Mouse (Mus musculus): Measurements from ENCODE around the gene Lamc1. TPM values are rescaled to one million over a fixed set of nuclear protein-coding genes. Genes with fewer than 3 reads are reported as not detected.
"Not testable (repeated sequence)": the region's sequence is repeated elsewhere in the genome, so short reads cannot be mapped to it uniquely, and the experiment has no call there.

Lamc1 gene
- polyA plus RNA-seq, 1 experiment from 2014 or later = 62.6 TPM

GRCm38 (mm10) chr1:153308179-153308914, 24.2 kb downstream of the Lamc1 start:
- H3K9me3 ChIP-seq = no peaks in the 10 kb centered on the region
- DNase-seq (ENCODE audit: low spot score) = no peak
- peaks cover 41% of the 10 kb centered on the region for H3K4me1 ChIP-seq
- 0 out of 2 replicates have a peak, but pooled peaks cover 2% of the 10 kb centered on the region for H3K36me3 ChIP-seq
- peak overlapping the region; percentile 78 for H3K27ac ChIP-seq
- 60% methylated on average over 9 of the region's 9 CpGs for WGBS
- no peaks in the 10 kb centered on the region for H3K27me3 ChIP-seq (ENCODE audit: insufficient read depth, poor library complexity, severe bottlenecking)
- no peak overlapping the region for H3K4me3 ChIP-seq

GRCm38 (mm10) chr1:153307509-153308178, 24.9 kb downstream of the Lamc1 start:
- 63% methylated on average over 12 of the region's 12 CpGs for WGBS
- Histone ChIP-seq H3K27ac (peak overlapping the region; percentile 78), H3K27me3 (ENCODE audit: insufficient read depth, poor library complexity, severe bottlenecking) (no peaks in the 10 kb centered on the region), H3K9me3 (no peaks in the 10 kb centered on the region), H3K36me3 (no peaks in the 10 kb centered on the region), H3K4me1 (peaks cover 44% of the 10 kb centered on the region), H3K4me3 (no peak overlapping the region)
- no peak for DNase-seq (ENCODE audit: low spot score)

- not testable (repeated sequence) for H3K36me3 ChIP-seq; H3K27ac ChIP-seq; H3K9me3 ChIP-seq; H3K27me3 ChIP-seq (ENCODE audit: insufficient read depth, poor library complexity, severe bottlenecking); H3K4me3 ChIP-seq; DNase-seq (ENCODE audit: low spot score)
- peaks cover 34% of the 10 kb centered on the region for H3K4me1 ChIP-seq
- WGBS = 83% methylated on average over 9 of the region's 9 CpGs
These were observed 26.9 kb downstream of the Lamc1 start for GRCm38 (mm10) chr1:153305728-153306127.

DNA sequence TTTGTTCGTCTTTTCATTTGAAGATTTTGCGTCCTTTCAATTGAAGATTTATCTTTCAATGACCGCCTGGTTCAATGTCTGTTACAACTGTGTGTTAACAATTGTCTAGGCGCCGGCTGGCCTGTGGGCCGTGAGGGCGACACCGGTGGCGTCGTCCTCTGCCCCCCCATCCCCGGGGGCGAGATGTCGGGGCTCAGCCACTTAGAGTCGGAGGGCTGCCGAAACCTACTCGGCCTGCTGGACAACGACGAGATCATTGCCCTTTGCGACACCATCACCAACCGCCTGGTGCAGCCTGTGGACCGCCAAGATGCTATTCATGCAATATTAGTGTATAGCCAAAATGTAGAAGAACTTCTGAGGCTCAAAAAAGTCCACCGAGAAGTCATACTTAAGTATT, 27.3 kb downstream of the Lamc1 start:
- H3K27ac ChIP-seq; H3K36me3 ChIP-seq; H3K4me3 ChIP-seq; H3K9me3 ChIP-seq; H3K27me3 ChIP-seq (ENCODE audit: insufficient read depth, poor library complexity, severe bottlenecking); DNase-seq (ENCODE audit: low spot score): not testable (repeated sequence)
- H3K4me1 ChIP-seq = peaks cover 38% of the 10 kb centered on the region
- WGBS = 90% methylated on average over 22 of the region's 22 CpGs

DNA sequence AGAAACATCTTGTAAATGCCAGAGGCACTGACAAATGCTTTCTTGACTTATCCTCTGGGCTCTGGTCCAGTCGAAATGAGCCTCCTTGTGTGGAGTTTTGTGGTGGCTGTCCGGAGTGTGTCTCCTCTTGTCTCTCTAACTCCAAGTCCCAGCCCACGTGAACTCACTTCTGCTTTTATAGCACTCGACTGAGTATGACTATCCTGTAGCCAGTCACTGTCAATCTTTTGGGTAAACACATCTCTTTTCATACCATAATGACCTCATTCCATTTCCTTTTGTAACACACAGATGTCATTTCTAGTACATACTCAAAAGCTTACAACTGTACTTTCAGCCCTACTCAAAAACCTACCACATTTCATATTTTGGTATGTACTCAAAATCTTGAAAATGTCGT, 33.1 kb downstream of the Lamc1 start:
- peaks cover 32% of the 10 kb centered on the region; the same call in 1 of the 2 replicates for H3K4me1 ChIP-seq
- 74% methylated on average over 5 of the region's 5 CpGs for WGBS
- not testable (repeated sequence) for H3K4me3 ChIP-seq; DNase-seq (ENCODE audit: low spot score); H3K36me3 ChIP-seq; H3K27ac ChIP-seq; H3K27me3 ChIP-seq (ENCODE audit: insufficient read depth, poor library complexity, severe bottlenecking); H3K9me3 ChIP-seq

- DNase-seq (ENCODE audit: low spot score); H3K27ac ChIP-seq; H3K36me3 ChIP-seq; H3K27me3 ChIP-seq (ENCODE audit: insufficient read depth, poor library complexity, severe bottlenecking); H3K9me3 ChIP-seq; H3K4me3 ChIP-seq: not testable (repeated sequence)
- 86% methylated on average over 4 of the region's 4 CpGs for WGBS
- H3K4me1 ChIP-seq = peaks cover 42% of the 10 kb centered on the region
These were observed 34.7 kb downstream of the Lamc1 start for GRCm38 (mm10) chr1:153297774-153298363.

- Histone ChIP-seq H3K4me3 (no peak overlapping the region), H3K9me3 (no peaks in the 10 kb centered on the region), H3K36me3 (no peaks in the 10 kb centered on the region), H3K27ac (no peak overlapping the region), H3K4me1 (peaks cover 57% of the 10 kb centered on the region), H3K27me3 (ENCODE audit: insufficient read depth, poor library complexity, severe bottlenecking) (no peaks in the 10 kb centered on the region)
- DNase-seq (ENCODE audit: low spot score) = no peak
- 89% methylated on average over 6 of the region's 6 CpGs for WGBS
These were observed 36.6 kb downstream of the Lamc1 start for GRCm38 (mm10) chr1:153296035-153296434.

DNA sequence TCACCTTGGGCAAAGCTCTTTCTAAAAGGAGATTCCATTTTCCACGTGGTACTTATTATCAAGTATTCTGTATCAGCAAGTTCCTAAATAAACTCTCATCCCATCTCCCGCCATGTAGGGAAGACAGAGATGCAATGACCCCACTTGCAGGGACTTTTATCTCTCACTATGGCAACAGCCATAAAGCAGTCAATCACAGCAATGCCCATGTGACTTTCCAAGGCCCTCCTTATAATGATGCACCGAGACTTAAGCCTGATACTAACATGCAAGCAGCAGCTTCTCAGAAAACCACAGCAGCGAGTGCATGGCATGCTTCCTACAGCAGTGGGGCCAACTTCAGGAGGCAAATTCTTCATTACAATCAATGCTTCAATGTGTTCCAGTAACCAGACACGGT, 39.7 kb downstream of the Lamc1 start:
- H3K27ac ChIP-seq = peak overlapping the region; percentile 67
- peaks cover 57% of the 10 kb centered on the region for H3K4me1 ChIP-seq
- H3K27me3 ChIP-seq (ENCODE audit: insufficient read depth, poor library complexity, severe bottlenecking) = no peaks in the 10 kb centered on the region
- no peaks in the 10 kb centered on the region for H3K9me3 ChIP-seq
- WGBS = 37% methylated on average over 5 of the region's 5 CpGs
- no peak overlapping the region for H3K4me3 ChIP-seq
- 0 out of 2 replicates have a peak, but pooled peaks cover 4% of the 10 kb centered on the region for H3K36me3 ChIP-seq
- DNase-seq (ENCODE audit: low spot score) = peak; percentile 75

- Histone ChIP-seq H3K36me3 (0 out of 2 replicates have a peak, but pooled peaks cover 4% of the 10 kb centered on the region), H3K27ac (peak overlapping the region; percentile 67), H3K4me3 (no peak overlapping the region), H3K9me3 (no peaks in the 10 kb centered on the region), H3K4me1 (peaks cover 63% of the 10 kb centered on the region), H3K27me3 (ENCODE audit: insufficient read depth, poor library complexity, severe bottlenecking) (no peaks in the 10 kb centered on the region)
- DNase-seq (ENCODE audit: low spot score) = peak; percentile 68
- WGBS = 43% methylated on average over 6 of the region's 6 CpGs
These were observed 40.4 kb downstream of the Lamc1 start for GRCm38 (mm10) chr1:153292202-153292601.

DNA sequence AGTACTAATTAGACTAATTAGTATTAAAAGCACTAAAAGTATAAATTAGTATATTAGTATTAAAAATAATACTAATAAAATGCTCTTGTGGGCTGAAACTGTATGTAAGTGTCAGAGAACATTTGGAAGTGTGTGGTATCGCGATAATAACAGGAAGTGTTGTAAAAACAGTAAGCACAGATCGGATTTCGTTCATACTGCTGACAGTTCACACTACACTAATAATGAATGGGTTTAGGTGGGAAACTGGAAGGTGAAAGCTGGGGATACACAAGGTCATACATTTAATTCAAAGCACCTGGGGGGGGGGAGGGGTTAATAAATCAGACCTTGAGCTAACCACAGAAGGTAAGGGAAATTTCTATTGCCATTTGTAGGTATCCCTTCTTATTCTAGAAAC, 41.2 kb downstream of the Lamc1 start:
- H3K36me3 ChIP-seq = 0 out of 2 replicates have a peak, but pooled peaks cover 4% of the 10 kb centered on the region
- peak overlapping the region; percentile 42; the same call in 1 of the 2 replicates for H3K27ac ChIP-seq
- no peaks in the 10 kb centered on the region for H3K9me3 ChIP-seq
- no peak for DNase-seq (ENCODE audit: low spot score)
- H3K27me3 ChIP-seq (ENCODE audit: insufficient read depth, poor library complexity, severe bottlenecking) = no peaks in the 10 kb centered on the region
- 72% methylated on average over 4 of the region's 4 CpGs for WGBS
- peaks cover 70% of the 10 kb centered on the region for H3K4me1 ChIP-seq
- no peak overlapping the region for H3K4me3 ChIP-seq

- Histone ChIP-seq H3K36me3 (0 out of 2 replicates have a peak, but pooled peaks cover 4% of the 10 kb centered on the region), H3K4me3 (no peak overlapping the region), H3K9me3 (no peaks in the 10 kb centered on the region), H3K27me3 (ENCODE audit: insufficient read depth, poor library complexity, severe bottlenecking) (no peaks in the 10 kb centered on the region), H3K4me1 (peaks cover 60% of the 10 kb centered on the region), H3K27ac (peak overlapping the region; percentile 36; the same call in 1 of the 2 replicates)
- WGBS = 77% methylated on average over 4 of the region's 4 CpGs
- no peak for DNase-seq (ENCODE audit: low spot score)
These were observed 44.6 kb downstream of the Lamc1 start for GRCm38 (mm10) chr1:153288010-153288409.

DNA sequence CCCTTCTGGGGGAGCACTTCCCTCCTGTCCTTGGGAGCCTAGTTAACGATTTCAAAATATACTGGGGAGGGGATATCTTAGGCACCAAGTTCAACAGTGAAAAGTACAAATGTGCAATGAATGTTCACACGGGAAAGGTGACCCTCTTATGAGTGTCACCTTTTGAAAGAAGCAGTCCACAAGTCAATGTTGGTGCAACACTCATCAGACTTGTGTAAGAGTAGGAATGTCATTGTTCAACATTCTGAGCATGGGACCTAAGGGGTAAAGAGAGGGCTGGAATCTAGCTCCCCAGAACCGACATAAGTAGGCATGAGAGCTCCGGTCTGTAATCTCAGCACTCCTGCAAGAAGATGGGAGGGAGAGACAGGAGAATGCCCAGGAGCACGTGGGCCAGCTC, 45.1 kb downstream of the Lamc1 start:
- H3K4me1 ChIP-seq = peaks cover 60% of the 10 kb centered on the region
- H3K27me3 ChIP-seq (ENCODE audit: insufficient read depth, poor library complexity, severe bottlenecking) = no peaks in the 10 kb centered on the region
- no peaks in the 10 kb centered on the region for H3K9me3 ChIP-seq
- peak overlapping the region; percentile 36; the same call in 1 of the 2 replicates for H3K27ac ChIP-seq
- WGBS = 58% methylated on average over 5 of the region's 5 CpGs
- 0 out of 2 replicates have a peak, but pooled peaks cover 4% of the 10 kb centered on the region for H3K36me3 ChIP-seq
- DNase-seq (ENCODE audit: low spot score) = no peak
- H3K4me3 ChIP-seq = no peak overlapping the region

DNA sequence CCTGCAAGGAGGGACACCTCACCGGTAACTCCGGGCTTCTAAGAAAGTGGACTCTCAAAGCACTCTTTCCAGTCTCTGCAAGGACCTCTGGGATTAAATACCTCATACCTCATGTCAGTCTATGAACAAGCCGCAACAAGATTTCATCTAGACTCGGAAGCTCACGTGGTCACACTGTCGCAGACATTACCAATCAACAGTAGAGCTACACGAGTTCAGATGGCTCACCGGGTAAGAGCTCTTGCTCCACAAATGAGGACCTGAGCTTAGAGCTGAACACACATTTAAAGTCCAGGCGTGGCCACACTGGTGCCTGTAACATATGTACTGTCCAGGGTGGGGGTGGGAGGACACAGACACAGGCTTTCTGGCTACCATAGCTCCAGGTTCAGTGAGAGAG, 46.4 kb downstream of the Lamc1 start:
- Histone ChIP-seq H3K36me3 (0 out of 2 replicates have a peak, but pooled peaks cover 4% of the 10 kb centered on the region), H3K4me1 (peaks cover 60% of the 10 kb centered on the region), H3K27ac (0 out of 2 replicates have a peak overlapping the region, but pooled peaks have one; percentile 36), H3K4me3 (no peak overlapping the region), H3K27me3 (ENCODE audit: insufficient read depth, poor library complexity, severe bottlenecking) (no peaks in the 10 kb centered on the region), H3K9me3 (no peaks in the 10 kb centered on the region)
- peak; percentile 48 for DNase-seq (ENCODE audit: low spot score)
- 90% methylated on average over 9 of the region's 9 CpGs for WGBS

All from heart, embryonic 10.5 days (tissue).